Mouse (Mus musculus): ENCODE results near the gene Rhbdd1. TPM values are rescaled to one million over a fixed set of nuclear protein-coding genes. Genes with fewer than 3 reads are reported as not detected.

Gene Rhbdd1
- total and polyA plus RNA-seq, 2 experiments from 2014 or later = 2.2 to 5.3 TPM

DNA sequence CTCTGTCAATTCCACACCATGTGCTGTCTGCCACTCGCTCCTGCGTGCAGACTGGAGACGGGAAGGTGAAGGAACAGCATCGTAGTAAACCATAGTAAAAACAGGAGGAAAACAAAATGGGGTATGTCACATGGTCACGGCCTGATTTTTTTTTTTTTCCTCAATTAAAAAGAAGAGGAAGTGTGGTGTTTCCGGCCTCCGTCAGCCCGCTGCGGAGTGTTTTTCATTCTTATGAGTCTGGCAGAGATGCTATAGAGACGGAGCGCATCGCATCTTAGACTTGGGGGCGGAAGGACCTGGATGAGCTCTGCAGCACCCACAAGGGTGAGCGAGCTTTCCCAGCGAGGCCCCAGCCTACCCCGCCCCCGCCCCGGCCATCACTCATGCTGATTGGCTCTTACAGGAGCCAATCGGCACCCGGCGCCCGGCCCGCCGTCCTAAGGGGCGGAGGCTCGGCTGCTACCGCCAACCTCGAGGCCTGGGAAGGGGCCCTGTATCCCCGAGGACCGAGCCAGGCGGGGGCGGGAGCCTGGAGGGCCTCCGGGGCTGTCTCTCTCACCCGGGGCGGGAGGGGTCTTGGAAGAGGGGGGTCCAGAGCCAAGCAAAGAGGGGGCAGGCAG is 33.1 kb upstream of the Rhbdd1 start:
- peaks cover 18% of the 10 kb centered on the region for H3K4me1 ChIP-seq (ENCODE audit: insufficient read depth)
- WGBS = 1% methylated on average over 35 of the region's 35 CpGs

DNA sequence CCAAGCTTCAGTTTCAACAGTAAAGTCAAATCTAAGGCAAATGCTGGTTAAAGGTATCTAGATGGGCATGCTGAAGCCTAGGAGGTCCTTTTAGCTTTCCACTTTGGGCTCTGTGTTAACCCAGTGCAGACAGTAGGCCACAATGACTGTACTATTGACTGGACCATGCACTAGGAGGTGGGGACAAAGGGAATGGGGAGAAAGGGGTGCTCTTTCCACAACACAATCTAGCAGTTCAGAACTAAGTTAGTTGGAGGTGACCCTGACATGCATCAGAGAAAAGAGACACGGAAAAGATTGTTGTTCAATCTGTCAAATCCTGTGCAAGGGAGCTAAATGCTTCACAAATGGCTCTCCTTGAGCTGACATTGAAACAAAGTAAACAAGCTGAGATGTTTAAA is 32.4 kb upstream of the Rhbdd1 start:
- DNase-seq (peak; percentile 68), ATAC-seq (no peak)
- no peaks in the 10 kb centered on the region for H3K9me3 ChIP-seq (ENCODE audit: low read length)
- 0% methylated on average over 1 of the region's 1 CpGs for WGBS
- peak overlapping the region; percentile 70 for H3K9ac ChIP-seq
- H3K27me3 ChIP-seq (ENCODE audit: insufficient read depth, low read length) = no peaks in the 10 kb centered on the region
- TF ChIP-seq CTCF (IDR thresholded peaks at IDR 0.05; ENCODE audit: low read depth) = no peak
- H3K27ac ChIP-seq (ENCODE audit: low read depth, low read length) = peak overlapping the region; percentile 94
- H3K36me3 ChIP-seq (ENCODE audit: insufficient read depth) = peaks cover 4% of the 10 kb centered on the region; the same call in 1 of the 2 replicates
- H3K4me1 ChIP-seq (ENCODE audit: insufficient read depth) = peaks cover 18% of the 10 kb centered on the region
- H3K4me3 ChIP-seq (ENCODE audit: low read depth, low read length) = peak overlapping the region; percentile 57
- peak overlapping the region; percentile 83 for H3K4me2 ChIP-seq (ENCODE audit: low read depth)

More for the DNA sequence above, 33.1 kb upstream of the Rhbdd1 start:
- peak overlapping the region; percentile 70 for H3K9ac ChIP-seq
- peak overlapping the region; percentile 57 for H3K4me3 ChIP-seq (ENCODE audit: low read depth, low read length)
- ATAC-seq (peak; percentile 99), DNase-seq (peak; percentile 96)
- no peaks in the 10 kb centered on the region for H3K27me3 ChIP-seq (ENCODE audit: insufficient read depth, low read length)
- H3K4me2 ChIP-seq (ENCODE audit: low read depth) = peak overlapping the region; percentile 83
- H3K27ac ChIP-seq (ENCODE audit: low read depth, low read length) = peak overlapping the region; percentile 94
- TF ChIP-seq CTCF (IDR thresholded peaks at IDR 0.05; ENCODE audit: low read depth) = no peak
- peaks cover 4% of the 10 kb centered on the region; the same call in 1 of the 2 replicates for H3K36me3 ChIP-seq (ENCODE audit: insufficient read depth)
- no peaks in the 10 kb centered on the region for H3K9me3 ChIP-seq (ENCODE audit: low read length)

DNA sequence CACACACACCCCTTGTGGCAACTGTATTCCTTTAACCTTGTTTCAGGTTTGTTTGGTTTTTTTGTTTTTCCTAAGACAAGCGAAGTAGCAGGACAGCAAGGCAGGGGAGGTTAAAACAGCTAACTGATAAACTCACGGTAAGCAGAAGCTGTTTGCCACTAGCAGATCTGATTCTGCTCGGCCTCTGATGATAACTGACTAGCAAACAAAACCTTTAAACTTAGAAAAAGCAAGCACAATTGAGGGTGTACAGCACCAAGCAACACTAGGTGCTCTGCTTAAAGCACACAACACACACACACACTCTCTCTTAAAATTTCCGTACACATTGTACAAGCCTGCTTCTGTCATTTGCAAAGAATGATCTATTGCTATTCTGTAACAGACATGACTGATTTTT is 31.8 kb upstream of the Rhbdd1 start:
- H3K4me3 ChIP-seq (ENCODE audit: low read depth, low read length) = peak overlapping the region; percentile 57
- no peak for DNase-seq
- ATAC-seq = no peak
- H3K27me3 ChIP-seq (ENCODE audit: insufficient read depth, low read length) = no peaks in the 10 kb centered on the region
- no peaks in the 10 kb centered on the region for H3K9me3 ChIP-seq (ENCODE audit: low read length)
- peak overlapping the region; percentile 70 for H3K9ac ChIP-seq
- H3K4me1 ChIP-seq (ENCODE audit: insufficient read depth) = peaks cover 22% of the 10 kb centered on the region
- 7% methylated on average over 4 of the region's 4 CpGs for WGBS
- peak overlapping the region; percentile 94; the same call in 1 of the 2 replicates for H3K27ac ChIP-seq (ENCODE audit: low read depth, low read length)
- peaks cover 4% of the 10 kb centered on the region; the same call in 1 of the 2 replicates for H3K36me3 ChIP-seq (ENCODE audit: insufficient read depth)
- TF ChIP-seq CTCF (IDR thresholded peaks at IDR 0.05; ENCODE audit: low read depth) = no peak
- peak overlapping the region; percentile 83 for H3K4me2 ChIP-seq (ENCODE audit: low read depth)

GRCm38 (mm10) chr1:82285461-82286189 is 30.6 kb upstream of the Rhbdd1 start:
- Histone ChIP-seq H3K4me2 (ENCODE audit: low read depth) (peak overlapping the region; percentile 83), H3K27ac (ENCODE audit: low read depth, low read length) (no peak overlapping the region), H3K9me3 (ENCODE audit: low read length) (no peaks in the 10 kb centered on the region), H3K36me3 (ENCODE audit: insufficient read depth) (peaks cover 4% of the 10 kb centered on the region; the same call in 1 of the 2 replicates), H3K27me3 (ENCODE audit: insufficient read depth, low read length) (no peaks in the 10 kb centered on the region), H3K4me1 (ENCODE audit: insufficient read depth) (peaks cover 25% of the 10 kb centered on the region), H3K9ac (peak overlapping the region; percentile 48), H3K4me3 (ENCODE audit: low read depth, low read length) (peak overlapping the region; percentile 57)
- TF ChIP-seq CTCF (IDR thresholded peaks at IDR 0.05; ENCODE audit: low read depth) = no peak
- ATAC-seq (no peak), DNase-seq (no peak)
- 7% methylated on average over 5 of the region's 5 CpGs for WGBS

- WGBS = 8% methylated on average over 15 of the region's 15 CpGs
- DNase-seq (no peak), ATAC-seq (no peak)
- peaks cover 25% of the 10 kb centered on the region for H3K4me1 ChIP-seq (ENCODE audit: insufficient read depth)
- no peaks in the 10 kb centered on the region for H3K27me3 ChIP-seq (ENCODE audit: insufficient read depth, low read length)
- H3K4me2 ChIP-seq (ENCODE audit: low read depth) = peak overlapping the region; percentile 83
- peaks cover 4% of the 10 kb centered on the region; the same call in 1 of the 2 replicates for H3K36me3 ChIP-seq (ENCODE audit: insufficient read depth)
- peak overlapping the region; percentile 62; the same call in 1 of the 2 replicates for H3K27ac ChIP-seq (ENCODE audit: low read depth, low read length)
- no peak for TF ChIP-seq CTCF (IDR thresholded peaks at IDR 0.05; ENCODE audit: low read depth)
- no peaks in the 10 kb centered on the region for H3K9me3 ChIP-seq (ENCODE audit: low read length)
- peak overlapping the region; percentile 57 for H3K4me3 ChIP-seq (ENCODE audit: low read depth, low read length)
- peak overlapping the region; percentile 48 for H3K9ac ChIP-seq
These were observed 29.8 kb upstream of the Rhbdd1 start for GRCm38 (mm10) chr1:82286190-82287051.

- ATAC-seq (no peak), DNase-seq (no peak)
- H3K9ac ChIP-seq = peak overlapping the region; percentile 48
- WGBS = 52% methylated on average over 22 of the region's 22 CpGs
- H3K27ac ChIP-seq (ENCODE audit: low read depth, low read length) = 0 out of 2 replicates have a peak overlapping the region, but pooled peaks have one; percentile 54
- H3K27me3 ChIP-seq (ENCODE audit: insufficient read depth, low read length) = no peaks in the 10 kb centered on the region
- H3K4me2 ChIP-seq (ENCODE audit: low read depth) = peak overlapping the region; percentile 83
- H3K4me1 ChIP-seq (ENCODE audit: insufficient read depth) = peaks cover 27% of the 10 kb centered on the region
- H3K4me3 ChIP-seq (ENCODE audit: low read depth, low read length) = peak overlapping the region; percentile 57
- H3K36me3 ChIP-seq (ENCODE audit: insufficient read depth) = peaks cover 4% of the 10 kb centered on the region; the same call in 1 of the 2 replicates
- no peaks in the 10 kb centered on the region for H3K9me3 ChIP-seq (ENCODE audit: low read length)
- TF ChIP-seq CTCF (IDR thresholded peaks at IDR 0.05; ENCODE audit: low read depth) = no peak
These were observed 29.0 kb upstream of the Rhbdd1 start for GRCm38 (mm10) chr1:82287052-82287775.

All from forebrain, postnatal 0 days (tissue).